Mouse (Mus musculus): ENCODE results near the gene Rnf43.

Gene Rnf43

DNA sequence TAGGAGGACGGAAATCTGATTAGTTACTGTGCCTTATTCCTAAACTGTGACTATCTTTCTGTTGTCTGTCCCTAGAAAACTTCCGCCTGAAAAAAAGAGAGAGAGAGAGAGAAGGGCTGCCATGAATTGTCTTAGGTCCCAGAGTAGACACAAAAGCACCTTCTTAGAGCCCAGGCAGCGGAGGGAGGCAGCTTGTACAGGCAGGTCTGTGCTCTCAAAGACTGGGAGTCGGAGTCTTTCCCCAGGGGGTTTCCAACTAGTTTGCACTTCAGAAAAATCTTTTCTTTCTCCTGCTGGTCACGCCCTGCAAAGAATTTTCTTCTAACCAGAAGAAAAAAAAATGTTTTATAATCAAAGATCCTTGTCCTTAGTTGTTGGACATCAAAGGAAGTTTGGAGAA lies 15.2 kb downstream of the Rnf43 start:
- DNase-seq (ENCODE audit: low read depth) = no peak

DNA sequence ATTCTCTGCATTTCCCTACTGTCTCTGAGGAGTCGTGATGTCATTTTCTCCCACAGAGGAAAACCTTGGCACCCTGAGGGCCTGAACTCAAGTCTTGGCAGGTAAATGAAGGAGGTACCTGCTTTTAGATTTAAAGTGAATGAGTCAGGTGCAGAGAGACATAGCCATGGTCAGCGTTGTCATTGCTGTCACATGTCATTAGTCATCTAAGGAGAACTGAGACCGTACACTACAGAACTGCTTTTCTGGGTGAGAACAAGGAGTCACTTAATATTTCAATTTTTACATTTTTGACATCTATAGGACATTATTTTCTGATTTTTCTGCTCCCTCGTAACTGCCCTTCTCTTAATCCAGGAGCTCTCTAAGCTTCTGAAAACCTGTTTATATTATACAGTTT lies 16.0 kb downstream of the Rnf43 start:
- DNase-seq (ENCODE audit: low read depth) = no peak

DNA sequence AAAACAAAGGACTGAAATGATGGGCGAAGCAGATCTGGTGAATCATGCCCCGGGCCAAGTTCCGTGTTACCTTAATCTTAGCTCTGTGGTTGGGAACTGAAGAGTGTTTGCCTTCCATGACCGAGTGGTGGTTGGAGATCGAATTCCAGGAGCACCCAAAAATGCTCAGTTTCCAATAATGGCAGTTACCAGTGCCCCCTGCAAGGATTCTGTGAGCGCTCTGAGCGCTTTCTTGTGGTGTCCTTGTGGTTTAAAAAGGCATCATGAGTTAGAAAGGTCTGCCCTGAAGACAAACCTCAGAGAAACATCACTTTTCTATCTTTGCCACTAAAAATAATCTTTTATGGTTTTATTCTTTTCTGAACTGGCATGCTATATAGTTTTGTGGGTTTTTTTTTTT lies 16.5 kb downstream of the Rnf43 start:
- DNase-seq (ENCODE audit: low read depth) = no peak

DNA sequence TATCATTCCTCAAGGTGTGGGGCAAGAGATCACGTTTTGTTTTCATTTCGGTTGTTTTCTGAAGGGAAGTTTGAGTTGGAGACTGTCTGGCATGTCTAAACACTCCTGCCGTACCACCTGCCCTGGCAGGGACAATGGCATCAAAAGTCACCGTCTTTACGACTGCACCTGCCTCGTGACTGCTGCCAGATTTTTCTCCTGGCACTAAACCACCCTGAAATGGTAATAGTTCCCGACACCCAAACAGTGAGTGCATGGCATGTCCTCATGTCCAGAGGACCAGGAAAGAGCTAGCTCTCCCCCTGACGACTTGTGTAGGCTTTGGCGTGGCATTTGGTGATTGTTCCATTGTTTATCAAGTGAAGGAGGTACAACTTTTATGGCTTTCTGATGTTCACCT lies 18.3 kb downstream of the Rnf43 start:
- DNase-seq (ENCODE audit: low read depth) = no peak

DNA sequence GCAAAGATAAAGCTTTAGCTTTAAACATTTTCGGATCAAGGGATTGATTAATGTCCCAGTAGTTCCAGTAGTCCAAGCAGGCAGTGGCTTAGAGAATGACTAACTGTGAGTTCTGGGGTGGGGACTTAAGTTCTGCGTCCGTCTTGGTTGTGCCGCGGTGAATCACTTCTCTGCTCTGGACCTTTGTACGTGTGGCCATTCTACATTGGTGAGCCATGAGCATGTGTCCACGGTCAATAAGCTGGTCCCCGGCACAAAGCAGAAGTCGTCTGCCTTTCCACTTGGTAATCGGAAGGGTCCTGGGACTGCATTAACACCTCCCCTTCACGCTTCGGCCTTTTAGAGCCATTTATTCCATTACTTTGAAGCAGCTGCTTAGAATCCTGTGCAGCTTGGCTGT lies 19.6 kb downstream of the Rnf43 start:
- no peak for DNase-seq (ENCODE audit: low read depth)

DNA sequence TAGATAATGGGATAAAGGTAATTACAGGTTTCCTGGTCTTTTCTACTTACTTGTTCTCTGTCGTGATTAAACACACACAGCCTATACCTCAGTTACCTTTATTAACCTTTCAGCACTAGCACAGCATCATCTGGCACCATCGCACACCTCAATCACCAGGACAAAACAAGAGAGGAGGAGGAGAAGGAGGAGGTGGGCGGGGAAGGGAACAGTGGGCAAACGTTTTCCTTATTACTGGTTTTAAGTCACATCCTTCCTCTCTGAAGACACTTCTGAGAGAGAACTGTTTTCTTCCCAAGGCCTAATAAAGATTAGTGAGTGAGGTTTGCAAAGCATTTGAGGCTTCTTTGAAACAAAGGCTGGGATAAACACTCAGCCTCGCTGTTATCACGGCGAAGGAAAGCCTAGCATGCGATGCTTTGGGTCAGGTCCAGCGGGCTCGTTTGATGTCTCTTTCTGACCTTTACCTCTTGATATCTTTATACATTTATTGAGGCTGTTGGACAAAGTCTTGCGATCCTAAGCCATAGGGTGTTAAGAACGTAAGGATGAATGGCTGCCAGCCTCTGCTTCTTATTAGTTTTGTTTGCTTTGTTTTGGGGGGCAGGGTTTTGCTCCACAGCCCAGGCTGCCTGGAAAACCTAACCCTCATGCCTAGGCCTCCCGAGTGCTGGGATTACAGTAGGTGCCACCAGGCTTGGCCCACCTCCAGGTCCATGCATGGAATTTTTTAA lies 20.5 kb downstream of the Rnf43 start:
- no peak for DNase-seq (ENCODE audit: low read depth)

DNA sequence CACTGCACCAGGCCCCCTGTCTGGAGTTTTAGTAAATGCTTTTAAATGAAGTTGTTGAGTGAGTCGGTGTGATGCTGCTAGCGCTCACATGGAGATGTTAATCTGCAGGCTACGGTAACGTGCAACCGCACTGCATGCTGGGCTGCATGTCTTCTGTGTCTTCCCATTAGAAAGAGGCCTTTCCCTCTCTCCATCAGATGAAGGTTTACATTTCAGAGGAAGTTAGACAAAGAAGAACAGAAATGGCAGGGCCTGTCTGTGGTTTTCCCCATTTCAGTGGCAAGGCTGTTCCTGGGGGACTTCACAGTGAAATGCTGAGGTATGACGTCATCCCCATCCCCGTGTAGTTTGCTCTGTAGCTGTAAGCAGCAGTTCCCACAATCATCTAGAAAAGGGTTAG lies 23.9 kb downstream of the Rnf43 start:
- no peak for DNase-seq (ENCODE audit: low read depth)

DNA sequence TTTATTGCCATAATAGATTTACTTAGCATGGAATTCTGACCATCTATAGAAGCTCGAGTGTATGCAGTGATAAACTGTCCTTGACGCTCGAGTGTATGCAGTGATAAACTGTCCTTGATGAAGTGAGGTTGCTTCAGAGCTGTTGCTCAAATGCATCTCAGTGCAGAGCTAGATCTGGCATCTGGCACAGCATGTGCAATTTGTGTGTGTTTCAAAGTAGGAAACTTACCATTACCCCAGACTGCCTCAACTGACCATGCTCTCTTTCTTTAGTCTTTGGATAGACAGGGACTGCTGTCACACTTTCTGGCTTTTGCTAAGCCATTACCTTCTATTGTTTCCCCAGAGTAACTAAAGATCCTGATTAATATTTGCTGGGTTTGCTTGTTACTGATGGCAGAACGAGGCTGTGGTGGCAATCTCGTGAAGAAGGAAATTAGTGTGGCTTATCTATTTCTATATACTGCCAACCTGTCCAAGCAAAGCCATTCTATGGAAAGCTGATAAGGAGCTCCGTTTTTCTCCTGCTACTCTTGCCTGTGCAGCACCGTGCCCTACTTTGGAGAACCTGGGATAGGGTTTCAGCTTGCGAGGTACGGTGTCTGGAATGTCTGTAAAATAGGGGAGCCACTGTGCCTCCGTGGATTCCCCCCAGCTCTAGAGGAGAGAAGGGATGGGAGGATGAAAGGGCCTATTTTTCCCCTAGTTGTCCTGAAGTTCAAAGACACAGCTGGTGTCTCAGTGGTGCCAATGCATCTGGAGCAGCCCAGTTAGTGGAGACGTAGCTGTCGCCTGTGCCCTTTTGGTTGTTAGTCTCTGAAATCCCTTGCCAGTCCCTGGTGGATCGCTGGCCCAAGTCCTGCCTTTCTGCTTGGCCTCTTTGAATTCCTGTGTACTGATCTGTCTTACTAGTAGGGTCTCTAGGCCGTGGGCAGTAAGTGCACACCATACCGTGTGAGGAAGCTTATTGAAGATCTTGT lies 25.0 kb downstream of the Rnf43 start:
- DNase-seq (ENCODE audit: low read depth) = no peak

DNA sequence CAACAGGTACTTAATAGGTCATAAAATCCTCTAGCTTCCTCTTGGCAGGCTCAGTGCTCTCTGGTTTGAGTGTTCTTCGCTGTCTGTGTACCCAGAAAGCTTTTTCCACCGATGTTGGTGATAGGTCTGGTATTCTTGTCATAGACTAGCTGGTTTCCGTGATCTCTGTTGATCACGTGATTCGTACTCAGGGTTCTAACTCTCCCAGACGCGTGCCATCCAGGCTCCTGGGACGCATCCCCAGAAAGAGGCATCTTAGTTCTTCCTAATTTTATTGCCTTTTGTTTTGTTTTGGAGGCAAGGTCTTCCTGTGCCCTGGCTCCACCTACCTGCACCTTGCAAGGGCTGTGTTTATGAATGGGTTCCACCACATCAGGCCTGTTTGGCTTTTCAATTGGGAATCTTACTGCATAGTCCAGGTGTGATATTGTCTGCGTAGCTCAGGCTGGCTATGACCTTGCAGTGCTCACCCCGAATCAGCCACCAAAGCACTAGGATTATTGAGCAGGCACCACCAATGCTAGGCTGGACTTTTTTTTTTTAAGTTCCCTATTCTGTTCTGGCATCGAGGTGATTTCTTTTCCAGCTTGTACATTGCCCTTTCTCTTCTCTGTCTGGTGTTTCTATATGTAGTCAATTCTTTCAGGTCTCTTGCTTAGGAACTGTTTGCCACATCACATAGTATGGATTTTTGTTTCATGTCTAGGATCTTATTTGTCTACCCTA lies 26.1 kb downstream of the Rnf43 start:
- DNase-seq (ENCODE audit: low read depth) = no peak

DNA sequence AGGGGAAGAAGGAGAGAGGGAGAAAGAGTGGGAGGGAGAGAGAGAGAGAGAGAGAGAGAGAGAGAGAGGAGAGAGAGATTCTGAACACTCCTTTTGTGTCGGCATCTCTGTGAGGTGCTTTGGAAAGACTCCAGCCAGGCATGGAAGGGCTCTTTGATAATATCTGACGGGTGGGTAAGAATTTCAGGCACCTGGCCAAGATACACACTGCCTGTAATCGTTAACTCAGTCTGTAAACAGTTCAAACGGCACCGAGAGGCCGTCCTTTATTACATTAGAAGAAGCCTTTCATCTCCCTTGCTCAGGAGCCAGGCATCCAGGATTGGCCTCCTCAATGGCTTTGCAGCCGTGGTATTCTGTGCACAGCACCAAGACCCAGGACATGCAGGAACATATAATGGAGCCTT lies 26.9 kb downstream of the Rnf43 start:
- DNase-seq (ENCODE audit: low read depth) = no peak

DNA sequence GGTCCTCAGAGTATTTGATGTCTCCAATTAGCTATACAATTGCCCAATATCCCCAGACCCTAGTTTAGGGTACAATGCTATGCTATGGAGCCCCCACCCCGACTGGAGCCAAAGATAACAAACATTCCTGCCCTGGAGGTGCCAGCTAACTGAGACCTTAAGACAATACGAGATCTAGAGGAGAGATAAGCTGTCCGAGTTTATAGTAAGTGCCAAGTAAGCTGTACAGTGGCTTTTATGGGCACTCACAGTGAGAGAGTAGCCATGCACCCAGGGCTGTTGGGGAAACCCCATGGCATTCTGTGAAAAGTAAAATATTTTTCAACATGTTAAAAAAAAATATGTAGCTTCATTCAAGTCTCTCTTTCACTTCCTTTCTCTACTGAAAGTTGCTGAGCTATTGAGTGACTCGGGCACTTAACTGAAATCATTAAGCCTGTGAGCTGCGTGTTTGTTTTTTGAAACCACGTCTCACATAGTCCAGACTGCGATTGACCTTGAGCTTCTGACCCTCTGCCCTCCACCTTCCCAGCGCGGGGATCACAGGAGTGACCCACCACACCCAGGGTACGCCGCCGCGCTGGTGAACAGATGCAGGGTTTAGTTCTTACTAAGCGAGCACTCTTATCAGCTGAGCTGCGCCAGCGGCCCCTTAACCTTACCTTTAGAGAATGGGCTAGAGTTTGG lies 27.7 kb downstream of the Rnf43 start:
- no peak for DNase-seq (ENCODE audit: low read depth)

DNA sequence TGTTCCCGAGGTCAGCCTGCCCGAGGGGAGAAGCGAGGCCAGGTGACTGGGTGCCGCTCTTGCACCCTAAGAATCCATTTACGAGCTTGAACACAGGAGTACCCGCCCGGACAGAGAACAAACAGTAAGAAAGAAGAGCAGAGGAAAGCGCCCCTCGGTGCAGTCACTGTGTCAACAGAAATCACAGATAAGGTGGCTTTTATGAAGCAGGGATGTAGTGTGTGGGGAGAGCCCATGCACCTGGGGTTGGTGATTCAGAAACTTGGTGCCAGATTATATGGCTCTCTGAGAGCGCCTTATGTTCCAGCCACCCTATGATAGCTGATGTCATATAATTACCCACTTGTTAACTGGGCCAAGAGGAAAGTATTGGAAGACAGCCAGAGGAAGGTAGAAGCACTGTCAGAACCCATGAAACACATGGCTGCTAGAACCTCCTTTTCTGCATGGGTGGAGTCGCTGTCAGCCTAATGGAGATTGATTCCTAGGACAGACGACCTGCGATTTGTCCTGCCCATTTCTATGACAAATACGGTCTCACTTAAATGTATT lies 34.7 kb downstream of the Rnf43 start:
- no peak for DNase-seq (ENCODE audit: low read depth)

DNA sequence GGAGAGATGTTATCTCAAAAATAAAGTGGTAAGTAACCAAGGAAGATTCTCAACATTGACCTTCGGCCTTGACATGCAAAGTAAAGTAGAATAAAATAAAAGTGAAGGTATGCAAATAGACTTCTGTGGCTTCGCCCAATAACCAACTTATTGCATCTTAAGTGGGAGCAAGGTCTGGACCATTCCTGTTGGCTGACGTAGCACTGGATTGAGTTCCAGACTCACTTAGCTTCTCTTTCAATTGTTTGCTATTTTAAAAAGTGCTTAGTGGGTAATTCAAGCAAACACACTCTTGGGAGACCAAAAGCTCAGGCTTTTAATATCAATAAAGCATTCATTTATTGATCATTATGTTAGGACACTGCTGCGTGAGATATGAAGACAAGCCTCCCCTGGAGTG lies 35.6 kb downstream of the Rnf43 start:
- no peak for DNase-seq (ENCODE audit: low read depth)

DNA sequence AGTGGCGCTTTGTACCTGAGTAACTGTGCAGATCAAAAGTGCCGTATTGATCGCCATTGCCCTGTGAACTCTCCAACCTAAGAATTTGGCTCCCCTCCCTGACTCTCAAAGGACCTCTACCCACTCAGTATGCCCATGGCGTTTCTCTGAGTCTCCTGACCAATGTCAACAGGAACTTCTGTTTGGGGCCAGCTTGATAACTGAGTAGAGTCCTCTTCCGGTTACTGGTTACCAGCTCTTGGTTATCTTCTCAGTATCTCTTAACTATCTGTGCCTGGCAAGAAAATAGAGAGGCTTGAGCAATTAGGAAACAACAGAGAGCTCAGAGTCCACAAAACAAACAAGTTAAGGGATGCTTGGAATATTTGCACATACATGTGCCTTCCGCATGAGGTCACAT lies 38.6 kb downstream of the Rnf43 start:
- DNase-seq (ENCODE audit: low read depth) = no peak

DNA sequence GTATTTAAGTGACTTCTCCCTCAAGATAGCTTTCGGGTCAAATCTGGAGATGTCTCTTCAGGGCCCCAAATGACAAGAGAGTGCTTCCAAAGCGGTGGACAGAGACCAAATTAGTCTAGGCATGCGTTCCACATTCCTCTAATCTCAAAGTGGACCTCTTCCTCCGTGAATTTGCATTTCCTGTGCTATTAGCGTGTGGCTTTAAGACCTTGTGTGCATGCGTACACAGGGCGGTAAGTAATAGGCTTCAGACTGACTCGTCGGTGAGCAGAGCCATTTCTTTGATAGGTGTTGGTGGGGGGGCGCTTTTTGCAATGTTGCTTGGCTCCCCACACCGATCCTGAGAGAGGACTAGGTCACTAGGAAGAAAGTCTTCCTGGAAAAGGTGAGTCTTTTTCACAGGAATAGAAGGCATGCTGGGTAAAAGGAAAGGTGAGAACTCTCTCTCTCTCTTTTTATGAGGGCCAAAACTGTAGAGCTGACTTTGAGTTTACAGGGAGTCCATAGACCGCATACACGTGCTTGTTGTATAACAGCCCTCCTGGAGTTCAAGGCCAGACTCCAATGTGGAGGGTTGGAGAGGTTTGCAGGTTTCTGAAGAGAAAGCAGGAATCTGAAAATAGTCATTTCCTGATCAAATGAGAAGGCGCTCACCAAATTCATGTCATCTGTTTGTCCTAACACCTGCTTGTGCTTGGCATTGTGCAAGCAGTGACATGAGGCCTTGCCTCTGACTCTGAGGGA lies 39.5 kb downstream of the Rnf43 start:
- DNase-seq (ENCODE audit: low read depth) = no peak

DNA sequence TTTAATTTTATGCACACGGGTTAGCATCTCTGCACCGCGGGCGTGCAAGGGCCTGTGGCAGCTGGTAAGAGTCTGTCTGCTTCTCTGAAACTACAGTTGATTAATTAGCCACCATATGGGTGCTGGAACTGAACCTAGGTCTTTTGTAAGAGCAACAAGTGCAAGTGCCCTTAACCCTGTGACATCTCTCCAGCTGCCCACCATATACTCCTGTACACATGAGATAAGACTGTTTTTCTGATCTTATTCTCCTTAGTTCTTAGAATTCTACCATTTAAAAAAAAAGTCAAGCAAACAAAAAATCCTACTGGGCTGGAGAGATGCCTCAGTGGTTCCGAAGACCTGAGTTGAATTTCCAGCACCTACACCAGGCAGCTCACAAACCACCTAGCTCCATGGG lies 41.1 kb downstream of the Rnf43 start:
- DNase-seq (ENCODE audit: low read depth) = no peak

DNA sequence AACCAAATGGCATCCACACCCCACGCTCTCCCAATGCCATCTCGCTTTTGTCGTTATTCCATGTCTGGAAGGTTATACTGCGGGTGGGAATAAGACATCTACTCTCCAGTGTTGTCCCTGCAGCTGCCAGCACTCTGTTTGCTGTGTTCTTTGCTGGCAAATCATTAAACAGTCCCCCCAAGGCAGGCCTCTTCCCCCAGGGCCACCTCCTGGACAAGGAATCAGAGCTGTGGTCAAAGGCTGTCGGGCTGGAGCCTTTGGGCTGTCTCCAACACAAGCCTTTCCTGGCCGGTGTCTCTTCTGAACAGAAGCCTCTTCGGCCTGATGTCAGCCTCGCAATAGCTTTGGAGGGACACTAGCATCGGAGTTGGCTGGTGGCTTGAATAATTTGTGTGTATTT lies 41.8 kb downstream of the Rnf43 start:
- no peak for DNase-seq (ENCODE audit: low read depth)

DNA sequence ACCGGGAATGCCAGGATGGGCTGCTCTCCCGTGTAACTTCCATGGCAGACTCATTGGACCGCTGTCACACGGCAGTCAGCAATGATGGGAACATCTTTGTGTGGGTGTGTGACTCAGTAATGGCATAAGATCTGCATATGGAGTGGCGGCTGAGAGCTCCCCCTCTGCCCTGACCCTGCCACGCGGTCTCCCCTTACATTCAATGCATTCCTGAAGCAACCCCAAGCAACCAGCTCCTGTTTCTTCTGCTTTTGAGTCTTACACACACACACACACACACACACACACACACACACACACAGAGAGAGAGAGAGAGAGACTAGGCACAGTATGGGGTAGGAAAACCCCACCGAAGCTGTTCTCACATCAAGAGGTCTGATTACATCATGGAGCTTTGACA lies 45.0 kb downstream of the Rnf43 start:
- no peak for DNase-seq (ENCODE audit: low read depth)

DNA sequence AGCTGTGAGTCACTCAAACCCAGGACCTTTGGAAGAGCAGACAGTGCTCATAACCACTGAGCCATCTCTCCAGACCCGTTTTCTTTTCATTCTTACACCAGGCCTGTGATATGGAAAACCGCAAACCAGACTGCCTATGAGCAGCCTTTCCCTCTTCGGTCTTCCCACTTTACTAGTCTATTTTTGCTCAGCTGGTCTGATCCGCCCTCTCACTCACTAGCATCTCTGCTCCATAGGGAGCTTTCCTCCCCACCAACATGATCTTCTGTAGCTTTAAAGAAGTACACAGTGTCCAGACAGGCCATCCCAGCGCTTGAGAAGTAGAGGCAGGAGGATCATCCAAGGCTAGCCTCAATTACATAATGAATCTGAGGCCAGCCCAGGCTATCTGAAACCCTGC lies 46.5 kb downstream of the Rnf43 start:
- DNase-seq (ENCODE audit: low read depth) = no peak

DNA sequence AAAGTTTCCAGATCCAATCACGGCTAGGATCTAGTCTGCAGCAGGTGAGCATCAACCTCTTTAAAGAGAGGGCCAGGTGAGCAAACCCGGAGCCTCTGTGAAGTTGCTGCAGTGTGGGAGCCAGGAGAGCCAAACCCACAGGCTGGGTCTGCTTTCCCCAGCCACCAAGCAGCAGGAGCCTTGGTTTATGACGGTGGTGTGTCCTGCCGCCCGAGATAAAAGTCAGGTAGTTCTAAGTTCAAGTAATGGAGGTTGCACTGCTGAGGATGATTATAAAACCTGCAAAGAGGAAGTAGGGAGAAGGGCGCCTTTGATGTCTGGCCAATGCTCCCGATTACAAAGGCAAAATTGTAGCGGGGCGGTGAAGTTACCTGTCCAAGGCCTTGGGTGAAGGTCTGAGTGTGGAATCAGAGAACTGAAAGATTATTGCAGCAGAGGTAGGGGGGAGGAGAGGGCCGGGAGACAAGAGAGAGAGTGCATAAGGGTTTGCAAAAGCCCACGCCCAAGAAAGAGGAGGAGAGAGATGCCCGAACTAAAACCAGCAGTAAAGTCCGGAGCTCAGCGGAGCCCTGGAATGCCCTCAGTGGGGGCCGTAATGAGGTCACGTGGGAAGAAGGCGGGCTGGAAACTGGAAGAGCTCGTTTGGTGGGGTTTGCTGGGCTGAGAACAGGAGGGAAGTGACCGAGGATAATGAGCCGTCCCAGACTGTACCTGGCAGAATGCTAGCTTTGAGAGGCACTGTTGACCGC lies 47.2 kb downstream of the Rnf43 start:
- no peak for DNase-seq (ENCODE audit: low read depth)

DNA sequence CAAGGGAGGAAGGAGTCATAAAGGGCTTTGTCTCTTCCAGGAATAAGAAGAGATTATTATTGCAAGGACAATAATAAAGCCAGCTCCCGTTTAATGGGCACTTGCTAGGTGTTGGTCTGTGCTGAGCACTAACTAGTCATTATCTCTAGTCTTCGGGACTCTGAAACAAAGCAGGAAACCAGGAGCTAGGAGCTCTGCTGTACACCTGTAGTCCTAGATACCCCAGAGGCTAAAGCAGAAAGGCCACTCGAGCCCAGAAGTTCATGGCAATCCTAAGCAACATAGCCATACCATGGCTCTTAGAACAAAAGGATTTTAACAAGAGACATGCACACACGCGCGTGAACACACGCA lies 47.7 kb downstream of the Rnf43 start:
- DNase-seq (ENCODE audit: low read depth) = no peak

Measured in fibroblast of lung, adult 2 months (primary cell).